Mouse (Mus musculus): ENCODE measurements around the gene Adgrg1. TPM values are rescaled to one million over a fixed set of nuclear protein-coding genes. Genes with fewer than 3 reads are reported as not detected.

Adgrg1 gene
- polyA plus RNA-seq, 2 experiments: 41.1 to 46.8 TPM

DNA sequence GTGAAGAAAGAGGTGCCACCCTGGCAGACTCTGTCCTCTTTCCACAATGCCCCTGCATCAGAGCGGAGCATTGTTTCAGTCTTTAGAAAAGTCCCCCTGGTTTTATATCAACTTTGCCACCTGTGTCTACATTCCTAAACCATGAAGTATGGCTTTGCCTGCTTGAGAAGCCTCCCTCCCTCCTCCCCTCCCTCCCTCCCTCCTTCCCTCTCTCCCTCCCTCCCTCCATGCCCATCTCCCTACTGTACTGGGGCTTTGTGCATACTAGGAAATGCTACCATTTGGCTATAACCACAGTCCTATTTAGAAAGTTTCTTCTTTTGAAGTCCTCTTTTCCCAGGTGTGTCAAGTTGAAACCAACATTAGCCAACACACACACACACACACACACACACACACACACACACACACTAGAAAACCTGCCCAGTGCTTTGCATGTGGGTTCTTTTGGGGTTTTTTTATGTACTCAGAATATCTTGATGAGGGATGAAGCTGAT, 18.4 kb upstream of the Adgrg1 start:
- H3K4me2 ChIP-seq (ENCODE audit: low read depth): no peak overlapping the region
- no peak overlapping the region for H3K4me3 ChIP-seq (ENCODE audit: insufficient read depth in 1 of 2, low read depth in 2 of 2, low read length in 2 of 2)
- TF ChIP-seq EP300 (IDR thresholded peaks at IDR 0.05; ENCODE audit: low read depth): no peak
- TF ChIP-seq CTCF (IDR thresholded peaks at IDR 0.05; ENCODE audit: low read depth): no peak
- no peak for DNase-seq (ENCODE audit: low read depth in 3 of 3, low spot score in 3 of 3)
- H3K9me3 ChIP-seq (ENCODE audit: control insufficient read depth, low read length): no peaks in the 10 kb centered on the region
- peak overlapping the region; percentile 55; the same call in 1 of the 2 replicates for H3K27ac ChIP-seq
- H3K4me1 ChIP-seq (replicated peaks; ENCODE audit: control insufficient read depth in 2 of 2, insufficient read depth in 2 of 2, low read length in 1 of 2): peaks cover 23 to 28% of the 10 kb centered on the region in 2 experiments
- no peak overlapping the region for H3K9ac ChIP-seq (replicated peaks)
- ATAC-seq (ENCODE audit: insufficient read depth): 0 out of 2 replicates have a peak, but pooled peaks have one; percentile 35
- no peaks in the 10 kb centered on the region for H3K27me3 ChIP-seq (ENCODE audit: control insufficient read depth, insufficient read depth, low read length)
- no peaks in the 10 kb centered on the region for H3K36me3 ChIP-seq (replicated peaks; ENCODE audit: control insufficient read depth, insufficient read depth, low read depth)
- 48% methylated on average over 1 of the region's 1 CpGs for WGBS (ENCODE audit: insufficient replicate concordance)

- no peak overlapping the region for H3K9ac ChIP-seq (replicated peaks)
- no peak overlapping the region for H3K4me3 ChIP-seq (ENCODE audit: insufficient read depth in 1 of 2, low read depth in 2 of 2, low read length in 2 of 2)
- H3K27me3 ChIP-seq (ENCODE audit: control insufficient read depth, insufficient read depth, low read length): no peaks in the 10 kb centered on the region
- H3K4me1 ChIP-seq (replicated peaks; ENCODE audit: control insufficient read depth in 2 of 2, insufficient read depth in 2 of 2, low read length in 1 of 2): peaks cover 46 to 59% of the 10 kb centered on the region in 2 experiments
- H3K36me3 ChIP-seq (replicated peaks; ENCODE audit: control insufficient read depth, insufficient read depth, low read depth): no peaks in the 10 kb centered on the region
- peak overlapping the region; percentile 25; the same call in 1 of the 2 replicates for H3K27ac ChIP-seq
- H3K9me3 ChIP-seq (ENCODE audit: control insufficient read depth, low read length): no peaks in the 10 kb centered on the region
- no peak overlapping the region for H3K4me2 ChIP-seq (ENCODE audit: low read depth)
- no peak for DNase-seq (ENCODE audit: low read depth in 3 of 3, low spot score in 3 of 3)
- 78% methylated on average over 1 of the region's 1 CpGs for WGBS (ENCODE audit: insufficient replicate concordance)
- ATAC-seq (ENCODE audit: insufficient read depth): no peak
- no peak for TF ChIP-seq CTCF (IDR thresholded peaks at IDR 0.05; ENCODE audit: low read depth)
- TF ChIP-seq EP300 (IDR thresholded peaks at IDR 0.05; ENCODE audit: low read depth): no peak
These were observed 12.3 kb upstream of the Adgrg1 start for GRCm38 (mm10) chr8:94962201-94962600.

GRCm38 (mm10) chr8:94964828-94965227, 9.7 kb upstream of the Adgrg1 start:
- H3K9me3 ChIP-seq (ENCODE audit: control insufficient read depth, low read length): no peaks in the 10 kb centered on the region
- peak overlapping the region; percentile 22 to 25; a peak in 3 of 4 replicates for H3K4me3 ChIP-seq (ENCODE audit: insufficient read depth in 1 of 2, low read depth in 2 of 2, low read length in 2 of 2)
- H3K27ac ChIP-seq: peak overlapping the region; percentile 95
- H3K4me2 ChIP-seq (ENCODE audit: low read depth): peak overlapping the region; percentile 64
- WGBS (ENCODE audit: insufficient replicate concordance): under 1% methylated on average over 10 of the region's 10 CpGs
- TF ChIP-seq EP300 (IDR thresholded peaks at IDR 0.05; ENCODE audit: low read depth): peak; percentile 99
- TF ChIP-seq CTCF (IDR thresholded peaks at IDR 0.05; ENCODE audit: low read depth): no peak
- no peaks in the 10 kb centered on the region for H3K36me3 ChIP-seq (replicated peaks; ENCODE audit: control insufficient read depth, insufficient read depth, low read depth)
- peak overlapping the region; percentile 67 for H3K9ac ChIP-seq (replicated peaks)
- no peaks in the 10 kb centered on the region for H3K27me3 ChIP-seq (ENCODE audit: control insufficient read depth, insufficient read depth, low read length)
- peaks cover 54 to 73% of the 10 kb centered on the region in 2 experiments for H3K4me1 ChIP-seq (replicated peaks; ENCODE audit: control insufficient read depth in 2 of 2, insufficient read depth in 2 of 2, low read length in 1 of 2)
- peak; percentile 88 to 92 (median 91) for DNase-seq (ENCODE audit: low read depth in 3 of 3, low spot score in 3 of 3)
- ATAC-seq (ENCODE audit: insufficient read depth): peak; percentile 93

DNA sequence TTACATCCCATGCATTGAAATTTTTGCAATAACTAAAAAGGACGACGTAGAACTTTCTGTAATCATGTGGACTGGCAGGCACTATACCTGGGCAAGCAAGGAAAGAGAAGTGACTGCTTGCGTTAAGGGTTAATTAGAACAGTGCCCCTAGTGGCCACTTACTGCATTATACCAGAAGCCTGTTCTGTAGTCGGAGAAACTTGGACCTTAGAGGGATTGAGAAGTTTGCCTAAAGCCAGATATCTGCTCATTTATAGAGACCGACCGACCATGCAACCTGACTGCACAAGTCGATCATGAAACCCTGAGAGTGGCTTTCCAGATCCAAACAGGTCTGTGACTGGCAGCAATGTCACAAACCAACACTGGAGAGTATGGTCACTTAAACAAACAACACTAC, 8.0 kb upstream of the Adgrg1 start:
- Histone ChIP-seq H3K9ac (replicated peaks) (peak overlapping the region; percentile 6; the same call in 1 of the 2 replicates), H3K4me2 (ENCODE audit: low read depth) (peak overlapping the region; percentile 15; the same call in 1 of the 2 replicates), H3K36me3 (replicated peaks; ENCODE audit: control insufficient read depth, insufficient read depth, low read depth) (no peaks in the 10 kb centered on the region), H3K9me3 (ENCODE audit: control insufficient read depth, low read length) (no peaks in the 10 kb centered on the region), H3K4me1 (replicated peaks; ENCODE audit: control insufficient read depth in 2 of 2, insufficient read depth in 2 of 2, low read length in 1 of 2) (peaks cover 54 to 71% of the 10 kb centered on the region in 2 experiments), H3K27ac (peak overlapping the region; percentile 95), H3K4me3 (ENCODE audit: insufficient read depth in 1 of 2, low read depth in 2 of 2, low read length in 2 of 2) (no peak overlapping the region), H3K27me3 (ENCODE audit: control insufficient read depth, insufficient read depth, low read length) (no peaks in the 10 kb centered on the region)
- DNase-seq (ENCODE audit: low read depth in 3 of 3, low spot score in 3 of 3) (peak; percentile 63 to 66 (median 64)), ATAC-seq (ENCODE audit: insufficient read depth) (no peak)
- TF ChIP-seq EP300 (IDR thresholded peaks at IDR 0.05; ENCODE audit: low read depth) (no peak), CTCF (IDR thresholded peaks at IDR 0.05; ENCODE audit: low read depth) (peak; percentile 90)
- WGBS (ENCODE audit: insufficient replicate concordance): 2% methylated on average over 7 of the region's 7 CpGs

DNA sequence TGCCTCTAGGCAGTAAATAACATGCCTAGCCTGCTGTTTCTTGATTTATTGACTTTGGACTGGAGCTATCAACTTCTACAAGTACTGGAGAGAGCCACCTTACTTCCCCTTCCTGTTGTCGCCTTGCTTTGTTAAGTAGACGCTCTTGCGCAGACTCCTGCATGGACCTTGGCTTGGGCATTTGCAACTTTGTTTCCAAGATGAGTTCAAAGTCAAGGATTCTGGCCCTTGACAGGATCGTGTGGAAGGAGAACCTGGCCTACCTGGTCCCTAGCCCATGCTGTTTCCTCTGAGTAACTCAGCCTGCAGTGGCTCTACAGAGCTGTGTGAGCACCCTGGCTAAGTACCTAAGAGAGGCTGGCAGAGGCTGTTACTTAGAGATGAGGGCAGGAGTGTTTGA, 7.5 kb upstream of the Adgrg1 start:
- Histone ChIP-seq H3K36me3 (replicated peaks; ENCODE audit: control insufficient read depth, insufficient read depth, low read depth) (no peaks in the 10 kb centered on the region), H3K4me1 (replicated peaks; ENCODE audit: control insufficient read depth in 2 of 2, insufficient read depth in 2 of 2, low read length in 1 of 2) (peaks cover 54 to 68% of the 10 kb centered on the region in 2 experiments), H3K9ac (replicated peaks) (peak overlapping the region; percentile 6; the same call in 1 of the 2 replicates), H3K9me3 (ENCODE audit: control insufficient read depth, low read length) (no peaks in the 10 kb centered on the region), H3K27me3 (ENCODE audit: control insufficient read depth, insufficient read depth, low read length) (no peaks in the 10 kb centered on the region), H3K4me3 (ENCODE audit: insufficient read depth in 1 of 2, low read depth in 2 of 2, low read length in 2 of 2) (no peak overlapping the region), H3K27ac (peak overlapping the region; percentile 70), H3K4me2 (ENCODE audit: low read depth) (no peak overlapping the region)
- no peak for ATAC-seq (ENCODE audit: insufficient read depth)
- DNase-seq (ENCODE audit: low read depth in 3 of 3, low spot score in 3 of 3): no peak
- 19% methylated on average over 4 of the region's 4 CpGs for WGBS (ENCODE audit: insufficient replicate concordance)
- TF ChIP-seq EP300 (IDR thresholded peaks at IDR 0.05; ENCODE audit: low read depth) (no peak), CTCF (IDR thresholded peaks at IDR 0.05; ENCODE audit: low read depth) (no peak)

Data from liver, embryonic 14.5 days (tissue).